Mouse (Mus musculus) kidney, postnatal 0 days (tissue): ENCODE measurements around the gene Lgmn. TPM values are rescaled to one million over a fixed set of nuclear protein-coding genes. Genes with fewer than 3 reads are reported as not detected.
A peak's percentile ranks its signal among the peaks of the same experiment; 100 is the strongest.

ENCODE experiments used
- ATAC-seq: fragments of 200-750 bp; cut with Nextera tagmentation; replicated peaks from 2 replicates; pipeline ENCODE4 v1.8.0; 2017; ENCODE audit warnings: low read depth, moderate number of reproducible peaks, moderate TSS enrichment, moderate library complexity; ENCODE audit not compliant: low FRiP score
- DNase-seq: peaks from one replicate; pipeline ENCODE4 v3.0.0-alpha.2; 2016; ENCODE audit warnings: low spot score
- H3K27ac ChIP-seq: fragments of 300-500 bp; sonication (generic); 2 replicates; pipeline ENCODE4 v1.5.1; 2014; ENCODE audit warnings: mild to moderate bottlenecking
- H3K27me3 ChIP-seq: fragments of 300-500 bp; sonication (generic); 2 replicates; pipeline ENCODE4 v1.6.1; 2014; ENCODE audit warnings: low read length, mixed read lengths; ENCODE audit not compliant: insufficient read depth
- H3K36me3 ChIP-seq: fragments of 300-500 bp; sonication (generic); 2 replicates; pipeline ENCODE4 v1.6.1; 2014; ENCODE audit warnings: low read length, mixed read lengths; ENCODE audit not compliant: insufficient read depth
- H3K4me1 ChIP-seq: fragments of 300-500 bp; sonication (generic); replicated peaks from 2 replicates; pipeline ENCODE4 v1.6.1; 2014; ENCODE audit warnings: antibody characterized with exemption, low read length, mixed read lengths; ENCODE audit not compliant: insufficient read depth
- H3K4me2 ChIP-seq: fragments of 300-500 bp; sonication (generic); 2 replicates; pipeline ENCODE4 v1.6.1; 2014; ENCODE audit warnings: mild to moderate bottlenecking, low read length, moderate library complexity, mixed read lengths
- H3K4me3 ChIP-seq: fragments of 300-500 bp; sonication (generic); replicated peaks from 2 replicates; pipeline ENCODE4 v1.5.1; 2014; ENCODE audit warnings: low read depth, low read length
- H3K9ac ChIP-seq: fragments of 300-500 bp; sonication (generic); 2 replicates; pipeline ENCODE4 v1.6.1; 2014; ENCODE audit warnings: low read depth, low read length
- H3K9me3 ChIP-seq: fragments of 300-500 bp; sonication (generic); replicated peaks from 2 replicates; pipeline ENCODE4 v1.6.1; 2016; ENCODE audit warnings: low read length, inconsistent platforms, mixed read lengths
- CTCF ChIP-seq: IDR thresholded peaks from 2 replicates; pipeline ENCODE4 v1.5.1; 2016; ENCODE audit warnings: antibody characterized with exemption, low read depth, mild to moderate bottlenecking, moderate library complexity
- WGBS: fragments of 180-500 bp; shearing (Covaris S2); extraction: QIAGEN DNeasy Blood & Tissue Kit; methylation state at CpG from one replicate; pipeline ENCODE4 v1.1.7; 2014; 5-methylcytosine and 5-hydroxymethylcytosine counted together
- polyA plus RNA-seq: library from polyadenylated mRNA; unstranded; fragments of >200 nt; fragmentation: Nextera tagmentation; extraction: Ambion mirVana; gene quantifications from 2 replicates; pipeline ENCODE4 v1.2.1, GENCODE M21; 2015

Gene Lgmn
- polyA plus RNA-seq, 1 experiment from 2014 or later: 286 TPM

- H3K27ac ChIP-seq: no peak overlapping the region
- no peak for DNase-seq
These were observed 1.7 kb downstream of the Lgmn start for GRCm38 (mm10) chr12:102437952-102438351.

DNA sequence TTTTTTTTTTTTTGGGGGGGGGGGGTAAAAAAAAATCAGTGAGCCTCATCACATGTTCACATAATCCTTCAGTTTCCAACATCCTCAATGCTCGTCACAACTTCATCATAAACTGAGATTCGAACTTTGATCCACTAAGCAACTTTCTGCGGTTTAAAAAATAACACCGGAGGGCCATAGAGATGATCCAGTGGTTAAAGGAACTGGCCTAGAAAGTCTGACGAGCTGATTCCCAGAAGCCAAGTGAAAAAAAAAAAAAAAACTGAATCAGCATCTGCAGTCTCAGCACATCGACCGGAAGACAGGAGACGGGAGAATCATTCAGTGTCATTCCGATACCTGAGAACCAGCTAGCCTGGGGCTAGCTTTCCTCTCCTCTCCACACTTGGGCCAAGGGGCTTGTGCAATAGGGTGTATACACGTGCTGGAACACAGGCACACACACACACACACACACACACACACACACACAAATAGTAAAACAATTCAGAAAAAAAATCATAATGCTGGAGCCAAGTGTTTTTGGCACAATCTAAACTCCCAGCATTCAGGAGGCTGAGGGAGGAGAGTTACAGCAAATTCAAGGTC, 2.6 kb downstream of the Lgmn start:
- Histone ChIP-seq H3K27me3 (no peaks in the 10 kb centered on the region), H3K9me3 (no peaks in the 10 kb centered on the region), H3K36me3 (no peaks in the 10 kb centered on the region), H3K9ac (no peak overlapping the region), H3K27ac (0 out of 2 replicates have a peak overlapping the region, but pooled peaks have one; percentile 6), H3K4me3 (no peak overlapping the region), H3K4me1 (no peaks in the 10 kb centered on the region), H3K4me2 (peak overlapping the region; percentile 10; the same call in 1 of the 2 replicates)
- 49% methylated on average over 10 of the region's 10 CpGs for WGBS
- no peak for DNase-seq
- ATAC-seq: no peak
- TF ChIP-seq CTCF: no peak

More at GRCm38 (mm10) chr12:102437952-102438351, 1.7 kb downstream of the Lgmn start:
- H3K36me3 ChIP-seq: no peaks in the 10 kb centered on the region
- no peaks in the 10 kb centered on the region for H3K4me1 ChIP-seq
- 62% methylated on average over 5 of the region's 5 CpGs for WGBS
- H3K27me3 ChIP-seq: no peaks in the 10 kb centered on the region
- ATAC-seq: no peak
- 0 out of 2 replicates have a peak overlapping the region, but pooled peaks have one; percentile 4 for H3K4me3 ChIP-seq
- H3K9ac ChIP-seq: 0 out of 2 replicates have a peak overlapping the region, but pooled peaks have one; percentile 19
- H3K9me3 ChIP-seq: no peaks in the 10 kb centered on the region
- peak overlapping the region; percentile 65 for H3K4me2 ChIP-seq
- TF ChIP-seq CTCF: no peak

- no peak for TF ChIP-seq CTCF
- DNase-seq (no peak), ATAC-seq (no peak)
- H3K4me3 ChIP-seq: no peak overlapping the region
- no peak overlapping the region for H3K4me2 ChIP-seq
- no peaks in the 10 kb centered on the region for H3K27me3 ChIP-seq
- no peaks in the 10 kb centered on the region for H3K9me3 ChIP-seq
- no peak overlapping the region for H3K27ac ChIP-seq
- 86% methylated on average over 4 of the region's 4 CpGs for WGBS
- H3K9ac ChIP-seq: no peak overlapping the region
- H3K4me1 ChIP-seq: no peaks in the 10 kb centered on the region
- H3K36me3 ChIP-seq: no peaks in the 10 kb centered on the region
These were observed 5.5 kb downstream of the Lgmn start for GRCm38 (mm10) chr12:102434107-102434506.

DNA sequence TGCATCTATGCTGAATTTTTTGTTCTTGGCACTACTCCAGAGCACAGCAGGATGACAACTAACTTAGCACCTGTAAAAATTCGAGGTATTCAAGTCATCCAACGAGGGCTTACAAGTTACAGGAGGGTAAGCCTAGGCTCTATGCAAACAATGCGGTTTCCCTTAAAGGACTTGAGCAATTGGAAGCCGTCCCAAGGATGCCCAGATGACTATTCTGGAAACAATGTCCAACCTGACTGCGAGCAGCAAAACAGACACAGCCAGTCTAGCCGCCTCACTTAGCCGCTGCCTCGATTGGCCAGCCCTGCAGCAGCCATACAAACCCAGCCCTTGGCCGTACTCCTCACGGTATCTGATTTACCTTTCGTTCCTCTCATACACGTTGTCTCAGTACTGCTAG, 7.4 kb downstream of the Lgmn start:
- ATAC-seq: no peak
- Histone ChIP-seq H3K9ac (no peak overlapping the region), H3K27me3 (no peaks in the 10 kb centered on the region), H3K4me3 (no peak overlapping the region), H3K4me1 (no peaks in the 10 kb centered on the region), H3K27ac (no peak overlapping the region), H3K9me3 (no peaks in the 10 kb centered on the region), H3K36me3 (no peaks in the 10 kb centered on the region), H3K4me2 (no peak overlapping the region)
- DNase-seq: no peak
- 77% methylated on average over 12 of the region's 12 CpGs for WGBS
- no peak for TF ChIP-seq CTCF

DNA sequence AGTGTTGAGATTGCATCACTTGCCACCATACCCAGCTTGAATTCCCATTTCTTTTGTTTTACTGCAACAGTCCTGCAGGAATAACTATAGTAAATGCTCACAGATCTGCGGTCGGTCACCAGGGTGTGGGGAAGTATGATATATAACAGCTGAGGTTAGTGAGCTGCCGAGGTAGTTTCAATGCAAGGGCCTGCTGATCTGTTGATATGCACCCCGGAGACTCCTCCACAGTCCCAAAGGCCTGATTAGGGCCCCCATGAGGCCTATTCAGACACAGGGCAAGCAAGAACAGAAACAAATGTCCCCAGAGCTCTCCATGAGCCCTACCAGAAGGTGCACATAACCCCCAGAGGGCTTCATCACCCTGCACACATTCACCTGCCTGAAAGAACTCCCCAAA, 9.4 kb downstream of the Lgmn start:
- TF ChIP-seq CTCF: no peak
- 75% methylated on average over 4 of the region's 4 CpGs for WGBS
- H3K27me3 ChIP-seq: no peaks in the 10 kb centered on the region
- no peak overlapping the region for H3K4me3 ChIP-seq
- DNase-seq (no peak), ATAC-seq (no peak)
- H3K4me2 ChIP-seq: no peak overlapping the region
- H3K4me1 ChIP-seq: no peaks in the 10 kb centered on the region
- no peaks in the 10 kb centered on the region for H3K9me3 ChIP-seq
- H3K27ac ChIP-seq: no peak overlapping the region
- peaks cover 3% of the 10 kb centered on the region; the same call in 1 of the 2 replicates for H3K36me3 ChIP-seq
- H3K9ac ChIP-seq: no peak overlapping the region

DNA sequence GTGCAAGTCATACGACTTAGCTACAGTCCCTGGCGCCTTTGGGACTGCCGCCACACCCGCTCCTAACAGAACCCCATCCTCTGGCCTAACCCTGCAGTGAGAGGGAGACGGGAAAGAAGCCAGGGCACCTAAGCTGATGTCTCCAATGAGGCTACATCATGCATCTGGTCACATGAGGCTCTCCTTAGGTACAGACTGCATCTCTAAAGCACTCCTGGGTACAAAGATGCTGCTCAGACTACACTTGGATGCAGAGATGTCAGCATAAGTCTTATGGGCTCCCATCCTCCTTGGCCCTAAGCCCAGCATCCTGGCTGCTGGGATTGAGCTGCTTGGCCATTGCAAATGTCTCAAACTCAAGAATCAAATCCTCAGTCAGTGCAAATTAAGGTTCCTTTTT, 10.0 kb downstream of the Lgmn start:
- DNase-seq (no peak), ATAC-seq (no peak)
- Histone ChIP-seq H3K4me3 (no peak overlapping the region), H3K4me1 (no peaks in the 10 kb centered on the region), H3K9ac (no peak overlapping the region), H3K27me3 (no peaks in the 10 kb centered on the region), H3K36me3 (peaks cover 3% of the 10 kb centered on the region; the same call in 1 of the 2 replicates), H3K4me2 (no peak overlapping the region), H3K9me3 (no peaks in the 10 kb centered on the region), H3K27ac (no peak overlapping the region)
- WGBS: 89% methylated on average over 5 of the region's 5 CpGs
- no peak for TF ChIP-seq CTCF

DNA sequence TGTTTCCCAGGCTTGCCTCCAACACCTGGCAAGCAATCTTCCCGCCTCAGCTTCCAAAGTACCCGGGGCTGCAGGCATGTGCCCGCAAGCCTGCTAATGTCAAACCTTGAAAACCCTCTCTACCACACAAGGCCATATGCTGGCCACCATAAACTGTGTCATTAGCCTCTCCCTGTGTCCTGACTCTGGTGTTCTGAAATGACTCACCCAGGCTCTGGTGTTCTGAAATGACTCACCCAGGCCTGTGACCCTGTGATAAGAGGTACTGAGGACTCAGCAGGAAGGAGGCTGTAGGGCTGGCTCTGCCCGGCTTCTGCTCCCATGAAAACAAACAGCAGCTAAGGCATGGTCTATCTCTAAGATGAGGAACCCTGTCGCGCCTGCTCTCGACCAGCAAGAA, 13.3 kb downstream of the Lgmn start:
- DNase-seq (no peak), ATAC-seq (no peak)
- H3K9me3 ChIP-seq: no peaks in the 10 kb centered on the region
- no peak overlapping the region for H3K27ac ChIP-seq
- 91% methylated on average over 7 of the region's 7 CpGs for WGBS
- no peaks in the 10 kb centered on the region for H3K27me3 ChIP-seq
- no peak for TF ChIP-seq CTCF
- H3K4me1 ChIP-seq: no peaks in the 10 kb centered on the region
- peaks cover 7% of the 10 kb centered on the region; the same call in 1 of the 2 replicates for H3K36me3 ChIP-seq
- no peak overlapping the region for H3K4me3 ChIP-seq
- H3K4me2 ChIP-seq: no peak overlapping the region
- no peak overlapping the region for H3K9ac ChIP-seq
